Mouse (Mus musculus): ENCODE data around the gene Col1a1. TPM values are rescaled to one million over a fixed set of nuclear protein-coding genes. Genes with fewer than 3 reads are reported as not detected.

Gene Col1a1
- polyA plus RNA-seq, 1 experiment from 2014 or later = 869 TPM

DNA sequence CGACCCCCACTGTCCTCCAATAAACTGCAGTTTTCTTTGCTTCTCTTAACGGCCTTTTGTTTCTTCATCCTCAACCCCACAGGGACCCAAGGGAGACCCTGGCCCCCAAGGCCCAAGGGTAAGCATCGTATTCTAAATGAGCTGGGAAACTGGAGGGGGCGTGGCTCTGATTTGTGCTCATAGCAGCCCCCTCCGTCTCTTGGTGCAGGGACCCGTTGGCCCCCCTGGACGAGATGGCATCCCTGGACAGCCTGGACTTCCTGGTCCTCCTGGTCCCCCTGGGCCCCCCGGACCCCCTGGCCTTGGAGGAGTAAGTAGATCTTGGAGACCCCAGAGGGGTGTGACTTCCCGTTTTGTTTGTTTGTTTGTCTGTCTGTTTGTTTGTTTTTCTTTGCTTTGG lies 2.3 kb downstream of the Col1a1 start:
- Histone ChIP-seq H3K4me3 (ENCODE audit: low read depth, low read length) (peak overlapping the region; percentile 66), H3K9me3 (ENCODE audit: control insufficient read depth, low read length) (no peaks in the 10 kb centered on the region), H3K36me3 (ENCODE audit: control insufficient read depth, insufficient read depth, low read length) (peaks cover 32% of the 10 kb centered on the region), H3K4me1 (replicated peaks; ENCODE audit: control insufficient read depth, insufficient read depth) (no peaks in the 10 kb centered on the region; the same call in 1 of the 2 replicates), H3K9ac (ENCODE audit: low read length) (peak overlapping the region; percentile 82), H3K4me2 (replicated peaks; ENCODE audit: low read depth) (peak overlapping the region; percentile 57), H3K27me3 (ENCODE audit: control insufficient read depth, insufficient read depth, low read length) (no peaks in the 10 kb centered on the region), H3K27ac (replicated peaks) (peak overlapping the region; percentile 61; the same call in 1 of the 2 replicates)
- TF ChIP-seq EP300 (optimal IDR thresholded peaks at IDR 0.05) (no peak), CTCF (IDR thresholded peaks at IDR 0.05; ENCODE audit: low read depth) (no peak)
- WGBS = 16% methylated on average over 9 of the region's 9 CpGs
- ATAC-seq (ENCODE audit: low FRiP score, low TSS enrichment) (no peak), DNase-seq (ENCODE audit: low spot score) (no peak)

DNA sequence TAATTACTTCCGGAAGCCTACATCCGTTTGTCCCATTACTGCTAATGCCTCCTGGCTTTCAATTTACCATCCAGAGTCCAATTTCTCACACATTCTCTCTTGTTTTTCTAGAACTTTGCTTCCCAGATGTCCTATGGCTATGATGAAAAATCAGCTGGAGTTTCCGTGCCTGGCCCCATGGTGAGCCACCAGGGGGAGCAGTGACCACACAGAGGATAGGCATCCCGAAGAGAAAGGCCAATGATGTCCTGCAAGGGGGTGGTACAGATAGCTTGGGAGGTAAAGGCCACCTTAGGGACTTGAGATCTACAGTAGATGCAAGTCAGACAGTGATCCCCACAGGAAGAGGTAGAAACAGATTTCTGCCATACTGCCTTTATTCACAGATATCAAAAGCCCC lies 3.3 kb downstream of the Col1a1 start:
- Histone ChIP-seq H3K4me1 (replicated peaks; ENCODE audit: control insufficient read depth, insufficient read depth) (no peaks in the 10 kb centered on the region; the same call in 1 of the 2 replicates), H3K9ac (ENCODE audit: low read length) (0 out of 2 replicates have a peak overlapping the region, but pooled peaks have one; percentile 4), H3K4me2 (replicated peaks; ENCODE audit: low read depth) (peak overlapping the region; percentile 57), H3K9me3 (ENCODE audit: control insufficient read depth, low read length) (no peaks in the 10 kb centered on the region), H3K4me3 (ENCODE audit: low read depth, low read length) (peak overlapping the region; percentile 66; the same call in 1 of the 2 replicates), H3K27me3 (ENCODE audit: control insufficient read depth, insufficient read depth, low read length) (no peaks in the 10 kb centered on the region), H3K36me3 (ENCODE audit: control insufficient read depth, insufficient read depth, low read length) (peaks cover 36% of the 10 kb centered on the region), H3K27ac (replicated peaks) (peak overlapping the region; percentile 0; the same call in 1 of the 2 replicates)
- ATAC-seq (ENCODE audit: low FRiP score, low TSS enrichment) (no peak), DNase-seq (ENCODE audit: low spot score) (peak; percentile 77)
- 13% methylated on average over 4 of the region's 4 CpGs for WGBS
- TF ChIP-seq CTCF (IDR thresholded peaks at IDR 0.05; ENCODE audit: low read depth) (peak; percentile 94), EP300 (optimal IDR thresholded peaks at IDR 0.05) (no peak)

DNA sequence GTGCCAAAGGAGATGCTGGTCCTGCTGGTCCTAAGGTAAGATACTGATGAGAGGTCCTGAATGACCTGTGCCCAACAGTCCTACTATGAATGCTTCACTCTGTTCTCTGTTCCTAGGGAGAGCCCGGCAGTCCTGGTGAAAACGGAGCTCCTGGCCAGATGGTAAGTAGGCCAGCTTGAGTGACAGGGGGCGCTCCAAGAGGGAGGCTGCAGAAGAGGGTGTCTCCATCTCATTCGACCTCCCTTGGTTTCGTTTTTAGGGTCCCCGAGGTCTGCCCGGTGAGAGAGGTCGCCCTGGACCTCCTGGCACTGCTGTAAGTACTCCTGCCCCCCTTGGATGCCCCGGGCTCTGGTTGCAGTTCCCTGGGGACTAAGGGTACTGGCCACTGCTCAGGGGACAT lies 5.1 kb downstream of the Col1a1 start:
- H3K4me2 ChIP-seq (replicated peaks; ENCODE audit: low read depth) = no peak overlapping the region
- no peaks in the 10 kb centered on the region for H3K9me3 ChIP-seq (ENCODE audit: control insufficient read depth, low read length)
- H3K27ac ChIP-seq (replicated peaks) = peak overlapping the region; percentile 58; the same call in 1 of the 2 replicates
- H3K36me3 ChIP-seq (ENCODE audit: control insufficient read depth, insufficient read depth, low read length) = peaks cover 36% of the 10 kb centered on the region
- no peaks in the 10 kb centered on the region for H3K27me3 ChIP-seq (ENCODE audit: control insufficient read depth, insufficient read depth, low read length)
- ATAC-seq (ENCODE audit: low FRiP score, low TSS enrichment) (no peak), DNase-seq (ENCODE audit: low spot score) (no peak)
- WGBS = 38% methylated on average over 9 of the region's 9 CpGs
- H3K4me1 ChIP-seq (replicated peaks; ENCODE audit: control insufficient read depth, insufficient read depth) = 0 out of 2 replicates have a peak, but pooled peaks cover 2% of the 10 kb centered on the region
- TF ChIP-seq EP300 (optimal IDR thresholded peaks at IDR 0.05) (no peak), CTCF (IDR thresholded peaks at IDR 0.05; ENCODE audit: low read depth) (no peak)
- no peak overlapping the region for H3K9ac ChIP-seq (ENCODE audit: low read length)
- no peak overlapping the region for H3K4me3 ChIP-seq (ENCODE audit: low read depth, low read length)

DNA sequence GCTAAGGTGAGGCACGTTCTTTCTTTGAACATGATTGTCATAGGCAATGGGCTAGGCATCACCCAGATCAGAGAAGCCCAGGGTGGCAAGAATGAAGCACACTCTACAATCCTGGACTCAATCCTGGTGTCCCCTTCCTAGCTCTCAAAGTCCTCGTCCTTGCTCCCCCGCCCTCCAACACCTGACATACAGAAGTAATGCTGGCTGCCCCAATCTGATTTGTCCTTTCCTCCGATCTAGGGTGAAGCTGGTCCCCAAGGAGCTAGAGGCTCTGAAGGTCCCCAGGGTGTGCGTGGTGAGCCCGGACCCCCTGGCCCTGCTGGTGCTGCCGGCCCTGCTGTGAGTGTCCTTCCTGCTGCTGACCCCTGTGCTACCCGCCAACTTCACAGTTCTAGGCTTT lies 5.8 kb downstream of the Col1a1 start:
- 0 out of 2 replicates have a peak overlapping the region, but pooled peaks have one; percentile 3 for H3K4me2 ChIP-seq (replicated peaks; ENCODE audit: low read depth)
- WGBS = 75% methylated on average over 8 of the region's 8 CpGs
- H3K4me3 ChIP-seq (ENCODE audit: low read depth, low read length) = no peak overlapping the region
- H3K9me3 ChIP-seq (ENCODE audit: control insufficient read depth, low read length) = no peaks in the 10 kb centered on the region
- peaks cover 37% of the 10 kb centered on the region for H3K36me3 ChIP-seq (ENCODE audit: control insufficient read depth, insufficient read depth, low read length)
- no peak for ATAC-seq (ENCODE audit: low FRiP score, low TSS enrichment)
- DNase-seq (ENCODE audit: low spot score) = no peak
- no peak overlapping the region for H3K9ac ChIP-seq (ENCODE audit: low read length)
- TF ChIP-seq CTCF (IDR thresholded peaks at IDR 0.05; ENCODE audit: low read depth) = no peak
- no peak for TF ChIP-seq EP300 (optimal IDR thresholded peaks at IDR 0.05)
- H3K27ac ChIP-seq (replicated peaks) = peak overlapping the region; percentile 58
- no peaks in the 10 kb centered on the region for H3K27me3 ChIP-seq (ENCODE audit: control insufficient read depth, insufficient read depth, low read length)
- 0 out of 2 replicates have a peak, but pooled peaks cover 2% of the 10 kb centered on the region for H3K4me1 ChIP-seq (replicated peaks; ENCODE audit: control insufficient read depth, insufficient read depth)

DNA sequence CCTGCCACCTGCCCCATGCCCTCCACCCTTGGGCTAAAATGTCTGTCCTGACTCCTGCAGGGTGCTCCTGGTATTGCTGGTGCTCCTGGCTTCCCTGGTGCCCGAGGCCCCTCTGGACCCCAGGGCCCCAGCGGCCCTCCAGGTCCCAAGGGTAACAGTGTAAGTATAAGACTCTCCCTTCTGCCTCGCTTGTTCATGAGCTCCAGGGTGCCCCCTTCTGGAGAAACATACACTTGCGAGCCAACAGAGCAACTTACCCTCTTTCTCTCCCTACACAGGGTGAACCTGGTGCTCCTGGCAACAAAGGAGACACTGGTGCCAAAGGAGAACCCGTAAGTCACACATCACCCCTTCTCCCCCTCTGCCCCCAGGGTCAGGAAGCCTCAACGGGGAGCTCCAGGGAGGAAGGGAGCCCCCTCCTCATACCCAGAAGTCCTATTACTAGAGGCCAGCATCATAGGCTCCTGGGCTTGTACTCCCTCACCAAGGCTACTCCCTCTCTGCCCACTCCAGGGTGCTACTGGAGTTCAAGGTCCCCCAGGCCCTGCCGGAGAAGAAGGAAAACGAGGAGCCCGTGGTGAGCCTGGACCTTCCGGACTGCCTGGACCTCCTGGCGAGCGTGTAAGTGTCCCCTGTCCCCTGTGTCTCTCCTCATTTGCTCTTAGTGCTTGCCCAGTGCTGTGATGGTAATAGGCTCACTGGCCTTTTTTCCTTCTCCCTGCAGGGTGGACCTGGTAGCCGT lies 6.4 kb downstream of the Col1a1 start:
- Histone ChIP-seq H3K4me2 (replicated peaks; ENCODE audit: low read depth) (0 out of 2 replicates have a peak overlapping the region, but pooled peaks have one; percentile 8), H3K36me3 (ENCODE audit: control insufficient read depth, insufficient read depth, low read length) (peaks cover 43% of the 10 kb centered on the region), H3K4me1 (replicated peaks; ENCODE audit: control insufficient read depth, insufficient read depth) (0 out of 2 replicates have a peak, but pooled peaks cover 2% of the 10 kb centered on the region), H3K9ac (ENCODE audit: low read length) (0 out of 2 replicates have a peak overlapping the region, but pooled peaks have one; percentile 18), H3K4me3 (ENCODE audit: low read depth, low read length) (no peak overlapping the region), H3K9me3 (ENCODE audit: control insufficient read depth, low read length) (no peaks in the 10 kb centered on the region), H3K27ac (replicated peaks) (peak overlapping the region; percentile 58), H3K27me3 (ENCODE audit: control insufficient read depth, insufficient read depth, low read length) (no peaks in the 10 kb centered on the region)
- ATAC-seq (ENCODE audit: low FRiP score, low TSS enrichment) = no peak
- peak; percentile 57 for DNase-seq (ENCODE audit: low spot score)
- 46% methylated on average over 13 of the region's 13 CpGs for WGBS
- peak; percentile 67 for TF ChIP-seq CTCF (IDR thresholded peaks at IDR 0.05; ENCODE audit: low read depth)
- TF ChIP-seq EP300 (optimal IDR thresholded peaks at IDR 0.05) = no peak

DNA sequence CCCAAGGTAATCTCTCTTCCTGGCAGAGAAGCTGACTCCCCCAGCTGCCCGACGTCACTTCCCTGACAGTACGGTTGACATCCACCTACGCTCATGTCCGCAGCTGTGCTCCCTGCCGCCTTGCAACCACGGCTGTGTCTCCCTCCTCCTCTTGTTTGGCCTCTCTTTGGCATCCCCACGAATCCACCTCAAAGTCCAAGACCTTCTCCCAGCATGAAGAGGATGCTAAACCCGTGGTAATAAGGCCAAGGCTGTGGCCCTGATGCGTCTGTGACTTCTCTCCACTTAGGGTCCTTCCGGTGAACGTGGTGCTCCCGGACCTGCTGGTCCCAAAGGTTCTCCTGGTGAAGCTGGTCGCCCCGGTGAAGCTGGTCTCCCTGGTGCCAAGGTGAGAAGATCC lies 7.0 kb downstream of the Col1a1 start:
- DNase-seq (ENCODE audit: low spot score) (no peak), ATAC-seq (ENCODE audit: low FRiP score, low TSS enrichment) (no peak)
- H3K27ac ChIP-seq (replicated peaks) = peak overlapping the region; percentile 58
- 0 out of 2 replicates have a peak overlapping the region, but pooled peaks have one; percentile 18 for H3K9ac ChIP-seq (ENCODE audit: low read length)
- no peak overlapping the region for H3K4me3 ChIP-seq (ENCODE audit: low read depth, low read length)
- H3K36me3 ChIP-seq (ENCODE audit: control insufficient read depth, insufficient read depth, low read length) = peaks cover 46% of the 10 kb centered on the region
- H3K4me1 ChIP-seq (replicated peaks; ENCODE audit: control insufficient read depth, insufficient read depth) = 0 out of 2 replicates have a peak, but pooled peaks cover 2% of the 10 kb centered on the region
- no peaks in the 10 kb centered on the region for H3K27me3 ChIP-seq (ENCODE audit: control insufficient read depth, insufficient read depth, low read length)
- TF ChIP-seq EP300 (optimal IDR thresholded peaks at IDR 0.05) (no peak), CTCF (IDR thresholded peaks at IDR 0.05; ENCODE audit: low read depth) (no peak)
- 63% methylated on average over 15 of the region's 15 CpGs for WGBS
- H3K4me2 ChIP-seq (replicated peaks; ENCODE audit: low read depth) = no peak overlapping the region
- H3K9me3 ChIP-seq (ENCODE audit: control insufficient read depth, low read length) = no peaks in the 10 kb centered on the region

All from stomach, postnatal 0 days (tissue).